Mouse (Mus musculus) thymus, adult 2 months (tissue): Measurements from ENCODE around the gene Cfap100.

Experiments
- CTCF ChIP-seq: fragments of 200-500 bp; IDR thresholded peaks from 2 replicates; pipeline ENCODE4 v1.5.1; 2012; ENCODE audit warnings: mild to moderate bottlenecking, control low read depth, low read length, moderate library complexity, borderline replicate concordance; ENCODE audit not compliant: control insufficient read depth, poor library complexity, insufficient read depth; ENCODE audit errors: extremely low read depth
- POLR2A ChIP-seq: fragments of 200-500 bp; IDR thresholded peaks from 2 replicates; pipeline ENCODE4 v1.6.1; 2012; ENCODE audit warnings: mild to moderate bottlenecking, low read length, control low read depth, moderate library complexity; ENCODE audit not compliant: control insufficient read depth, poor library complexity, insufficient read depth; ENCODE audit errors: extremely low read depth

- no peak for TF ChIP-seq CTCF
- TF ChIP-seq POLR2A, result no peak
Measured at GRCm38 (mm10) chr6:90359445-90359844, 69.2 kb downstream of the Cfap100 start.
